Mouse (Mus musculus) hindbrain, embryonic 16.5 days (tissue): ENCODE measurements at regions not wholly inside any gene's neighbourhood (a gene's known extent, or its start where the extent isn't known, plus 50 kb on each side); places are given as distances from the start of the nearest gene placed in this dataset.
"Not testable (repeated sequence)": the region's sequence is repeated elsewhere in the genome, so short reads cannot be mapped to it uniquely, and the experiment has no call there.

Experiments used
- ATAC-seq: fragments of 200-750 bp; cut with Nextera tagmentation; 2 replicates; pipeline ENCODE4 v1.8.0; 2017; ENCODE audit warnings: moderate TSS enrichment, moderate library complexity
- H3K27ac ChIP-seq: fragments of 300-500 bp; sonication (generic); 2 replicates; pipeline ENCODE4 v1.5.1; 2014; ENCODE audit warnings: low read depth, mild to moderate bottlenecking, control low read depth, low read length, moderate library complexity
- H3K27me3 ChIP-seq: fragments of 300-500 bp; sonication (generic); replicated peaks from 2 replicates; pipeline ENCODE4 v1.6.1; 2014; ENCODE audit warnings: low read length; ENCODE audit not compliant: control insufficient read depth, insufficient read depth
- H3K36me3 ChIP-seq: fragments of 300-500 bp; sonication (generic); 2 replicates; pipeline ENCODE4 v1.6.1; 2014; ENCODE audit warnings: mild to moderate bottlenecking, low read length, moderate library complexity, mixed read lengths; ENCODE audit not compliant: control insufficient read depth, insufficient read depth
- H3K4me1 ChIP-seq: fragments of 300-500 bp; sonication (generic); 2 replicates; pipeline ENCODE4 v1.6.1; 2014; ENCODE audit warnings: low read depth, low read length; ENCODE audit not compliant: control insufficient read depth, insufficient read depth
- H3K4me2 ChIP-seq: fragments of 300-500 bp; sonication (generic); 2 replicates; pipeline ENCODE4 v1.6.1; 2014; ENCODE audit warnings: mild to moderate bottlenecking, low read length, control low read depth, moderate library complexity
- H3K4me3 ChIP-seq: fragments of 300-500 bp; sonication (generic); 2 replicates; pipeline ENCODE4 v1.5.1; 2014; ENCODE audit warnings: mild to moderate bottlenecking, low read length, control low read depth, moderate library complexity
- H3K9ac ChIP-seq: fragments of 300-500 bp; sonication (generic); 2 replicates; pipeline ENCODE4 v1.6.1; 2014; ENCODE audit warnings: low read depth, mild to moderate bottlenecking, control low read depth, low read length, moderate library complexity
- H3K9me3 ChIP-seq: fragments of 300-500 bp; sonication (generic); 2 replicates; pipeline ENCODE4 v1.6.1; 2014; ENCODE audit warnings: mild to moderate bottlenecking, low read length, moderate library complexity; ENCODE audit not compliant: control insufficient read depth
- WGBS: fragments of 180-500 bp; shearing (Covaris S2); extraction: QIAGEN DNeasy Blood & Tissue Kit; methylation state at CpG from one replicate; pipeline ENCODE4 v1.1.7; 2014; 5-methylcytosine and 5-hydroxymethylcytosine counted together

DNA sequence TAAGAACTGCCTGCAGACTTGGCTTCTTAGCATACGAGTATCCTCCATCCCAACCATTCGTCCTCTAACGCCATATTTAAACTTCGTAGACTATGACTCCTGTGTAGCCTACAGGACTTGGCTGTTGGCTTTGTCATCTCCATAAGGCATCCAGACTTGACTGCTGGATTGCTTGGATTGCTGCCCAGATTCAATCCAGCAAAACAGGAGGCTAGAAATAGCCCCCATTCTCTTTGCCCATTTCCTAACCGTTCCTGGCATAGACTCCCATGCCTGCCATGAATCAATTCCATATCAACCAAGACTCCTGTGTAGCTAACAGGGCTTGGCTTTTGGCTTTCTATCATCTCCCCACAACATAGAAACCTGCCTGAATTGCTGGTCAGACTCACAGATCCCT lies 90.3 kb upstream of the Mocs1 start:
- H3K4me2 ChIP-seq = no peak overlapping the region
- no peaks in the 10 kb centered on the region for H3K4me1 ChIP-seq
- H3K9ac ChIP-seq = no peak overlapping the region
- H3K36me3 ChIP-seq = no peaks in the 10 kb centered on the region
- ATAC-seq = no peak
- no peak overlapping the region for H3K27ac ChIP-seq
- H3K27me3 ChIP-seq = no peaks in the 10 kb centered on the region
- no peak overlapping the region for H3K4me3 ChIP-seq
- H3K9me3 ChIP-seq = peaks cover 3% of the 10 kb centered on the region; the same call in 1 of the 2 replicates
- WGBS = 80% methylated on average over 5 of the region's 5 CpGs

DNA sequence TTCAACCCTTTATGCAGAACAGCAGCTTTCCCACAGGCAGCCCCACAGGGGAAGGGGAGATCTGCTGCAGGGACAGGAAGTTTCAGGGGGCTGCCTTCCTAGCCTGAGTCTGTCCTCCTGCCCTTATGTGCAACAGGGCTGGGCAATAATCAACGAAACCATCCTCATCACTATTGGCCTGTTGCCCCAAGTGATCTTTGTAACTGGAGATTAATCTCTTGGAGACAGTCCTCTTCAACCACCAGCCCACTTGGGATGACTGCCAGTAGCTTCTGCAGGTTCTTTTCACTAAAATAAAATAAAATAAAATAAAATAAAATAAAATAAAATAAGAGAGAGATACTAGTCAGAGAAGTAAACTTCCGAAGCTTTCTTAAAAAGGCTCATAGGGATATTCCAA lies 85.5 kb upstream of the Mocs1 start:
- no peak overlapping the region for H3K27ac ChIP-seq
- H3K4me1 ChIP-seq = no peaks in the 10 kb centered on the region
- ATAC-seq = no peak
- H3K9me3 ChIP-seq = peaks cover 3% of the 10 kb centered on the region; the same call in 1 of the 2 replicates
- no peaks in the 10 kb centered on the region for H3K36me3 ChIP-seq
- no peak overlapping the region for H3K9ac ChIP-seq
- no peaks in the 10 kb centered on the region for H3K27me3 ChIP-seq
- H3K4me3 ChIP-seq = no peak overlapping the region
- H3K4me2 ChIP-seq = no peak overlapping the region
- 82% methylated on average over 2 of the region's 2 CpGs for WGBS

DNA sequence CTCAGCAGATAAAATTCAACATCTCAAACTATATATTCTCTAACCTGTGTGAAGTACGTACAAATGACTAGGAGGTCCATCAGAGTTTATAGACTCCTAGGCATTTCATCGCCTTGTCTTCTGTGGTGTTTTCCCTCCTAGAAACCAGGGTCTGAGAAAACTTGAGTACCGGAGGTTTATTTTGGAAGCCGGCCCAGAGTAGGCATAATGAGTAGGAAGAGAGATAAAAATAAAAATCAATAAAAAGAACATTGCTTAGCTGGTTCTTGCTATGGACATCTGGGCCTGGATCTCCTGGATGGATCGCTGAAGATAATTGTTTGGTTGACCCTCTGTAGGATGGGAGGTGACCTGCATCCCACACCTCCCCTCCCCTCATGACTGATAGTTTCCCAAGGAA lies 81.5 kb upstream of the Mocs1 start:
- no peak overlapping the region for H3K9ac ChIP-seq
- no peak overlapping the region for H3K4me2 ChIP-seq
- H3K4me1 ChIP-seq = no peaks in the 10 kb centered on the region
- no peak overlapping the region for H3K4me3 ChIP-seq
- ATAC-seq = no peak
- no peaks in the 10 kb centered on the region for H3K27me3 ChIP-seq
- no peak overlapping the region for H3K27ac ChIP-seq
- H3K9me3 ChIP-seq = no peaks in the 10 kb centered on the region
- no peaks in the 10 kb centered on the region for H3K36me3 ChIP-seq
- 85% methylated on average over 5 of the region's 5 CpGs for WGBS

DNA sequence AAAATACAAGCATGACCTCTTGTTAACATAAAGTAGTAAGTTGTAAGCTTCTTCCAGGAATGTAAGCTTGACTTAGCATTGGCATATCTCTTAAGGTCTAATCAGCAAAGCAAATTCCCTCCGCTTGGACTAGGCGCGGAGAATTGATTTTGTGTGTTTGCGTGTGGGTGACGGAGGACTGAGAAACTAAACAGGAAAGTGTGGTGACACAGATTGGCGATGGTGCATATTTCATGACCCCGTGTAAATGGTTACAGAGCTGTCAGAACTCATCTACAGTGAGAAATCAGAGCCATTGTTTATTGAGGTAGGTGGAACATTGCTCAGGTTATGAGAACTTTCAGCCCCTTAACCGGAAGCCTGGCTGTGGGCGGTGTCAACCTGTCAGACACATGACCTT lies 78.8 kb upstream of the Mocs1 start:
- WGBS = 64% methylated on average over 9 of the region's 9 CpGs
- no peaks in the 10 kb centered on the region for H3K4me1 ChIP-seq

DNA sequence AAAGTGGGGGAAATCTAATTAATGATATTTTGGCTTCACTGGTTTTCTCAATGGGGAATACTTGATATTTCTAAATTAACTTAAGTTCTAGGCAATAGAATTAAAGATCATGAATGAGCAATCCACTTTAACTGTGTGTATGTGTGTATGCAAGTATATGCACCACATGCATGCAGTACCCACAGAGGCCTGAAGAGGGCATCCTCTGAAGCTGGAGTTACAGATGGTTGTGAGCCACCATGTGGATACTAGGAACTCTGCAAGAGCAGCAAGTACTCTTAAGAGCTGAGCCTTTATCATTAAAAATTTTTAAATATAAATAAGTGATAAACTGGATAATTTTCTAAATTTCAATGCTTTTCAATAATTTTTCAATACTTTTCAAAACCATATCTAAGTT lies 69.0 kb upstream of the Mocs1 start:
- Histone ChIP-seq H3K9me3 (no peaks in the 10 kb centered on the region), H3K27me3 (no peaks in the 10 kb centered on the region), H3K4me2 (no peak overlapping the region), H3K4me3 (no peak overlapping the region), H3K27ac (no peak overlapping the region), H3K9ac (no peak overlapping the region), H3K36me3 (no peaks in the 10 kb centered on the region), H3K4me1 (no peaks in the 10 kb centered on the region)
- ATAC-seq = no peak

More for the DNA sequence above, 78.8 kb upstream of the Mocs1 start:
- Histone ChIP-seq H3K27ac (no peak overlapping the region), H3K9me3 (no peaks in the 10 kb centered on the region), H3K27me3 (no peaks in the 10 kb centered on the region), H3K9ac (no peak overlapping the region), H3K36me3 (no peaks in the 10 kb centered on the region), H3K4me3 (no peak overlapping the region), H3K4me2 (no peak overlapping the region)
- ATAC-seq = no peak

DNA sequence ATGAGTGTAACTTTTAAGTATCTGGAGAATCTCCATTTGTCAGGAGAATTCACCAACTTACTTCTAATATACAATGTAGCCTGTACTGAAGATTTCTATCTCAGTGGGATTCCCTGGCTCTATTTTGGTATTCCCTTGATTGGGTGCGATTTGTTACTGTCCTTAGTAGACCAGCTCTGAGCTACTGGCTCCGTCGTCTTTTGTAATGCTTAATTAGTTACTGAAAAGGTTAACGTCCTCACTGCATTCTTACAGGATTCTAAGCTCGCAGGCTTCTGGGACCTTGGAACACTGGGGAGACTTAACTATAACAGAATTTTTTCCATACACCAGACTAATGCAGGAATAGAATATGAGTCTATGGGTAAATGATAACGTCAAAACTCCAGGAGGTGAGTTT lies 67.9 kb upstream of the Mocs1 start:
- not testable (repeated sequence) for ATAC-seq, H3K27me3 ChIP-seq, H3K4me3 ChIP-seq, H3K27ac ChIP-seq, H3K4me1 ChIP-seq, H3K9ac ChIP-seq, H3K36me3 ChIP-seq, H3K9me3 ChIP-seq, H3K4me2 ChIP-seq
- 17% methylated on average over 6 of the region's 6 CpGs for WGBS

DNA sequence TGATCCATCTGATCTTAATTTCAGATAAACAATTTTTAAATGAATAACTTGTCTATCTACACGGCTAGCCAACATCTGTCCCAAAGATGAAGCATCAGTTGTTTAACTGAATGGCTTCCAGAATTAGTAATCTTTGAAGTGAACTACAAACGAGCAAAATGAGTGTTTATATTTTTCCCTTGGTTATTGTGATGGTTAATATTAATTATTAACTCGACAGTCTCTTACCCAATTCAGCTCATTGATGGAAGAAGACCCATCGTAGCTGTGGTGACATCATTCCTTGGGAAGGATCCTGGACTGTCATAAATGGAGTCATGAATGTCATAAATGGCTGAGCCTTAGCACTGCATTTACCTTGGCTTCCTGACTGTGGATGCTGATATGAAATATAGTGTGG lies 60.4 kb upstream of the Mocs1 start:
- ATAC-seq = no peak
- no peaks in the 10 kb centered on the region for H3K4me1 ChIP-seq
- WGBS = 82% methylated on average over 4 of the region's 4 CpGs
- no peaks in the 10 kb centered on the region for H3K27me3 ChIP-seq
- H3K4me3 ChIP-seq = no peak overlapping the region
- H3K27ac ChIP-seq = no peak overlapping the region
- no peak overlapping the region for H3K9ac ChIP-seq
- H3K9me3 ChIP-seq = no peaks in the 10 kb centered on the region
- H3K36me3 ChIP-seq = no peaks in the 10 kb centered on the region
- no peak overlapping the region for H3K4me2 ChIP-seq

DNA sequence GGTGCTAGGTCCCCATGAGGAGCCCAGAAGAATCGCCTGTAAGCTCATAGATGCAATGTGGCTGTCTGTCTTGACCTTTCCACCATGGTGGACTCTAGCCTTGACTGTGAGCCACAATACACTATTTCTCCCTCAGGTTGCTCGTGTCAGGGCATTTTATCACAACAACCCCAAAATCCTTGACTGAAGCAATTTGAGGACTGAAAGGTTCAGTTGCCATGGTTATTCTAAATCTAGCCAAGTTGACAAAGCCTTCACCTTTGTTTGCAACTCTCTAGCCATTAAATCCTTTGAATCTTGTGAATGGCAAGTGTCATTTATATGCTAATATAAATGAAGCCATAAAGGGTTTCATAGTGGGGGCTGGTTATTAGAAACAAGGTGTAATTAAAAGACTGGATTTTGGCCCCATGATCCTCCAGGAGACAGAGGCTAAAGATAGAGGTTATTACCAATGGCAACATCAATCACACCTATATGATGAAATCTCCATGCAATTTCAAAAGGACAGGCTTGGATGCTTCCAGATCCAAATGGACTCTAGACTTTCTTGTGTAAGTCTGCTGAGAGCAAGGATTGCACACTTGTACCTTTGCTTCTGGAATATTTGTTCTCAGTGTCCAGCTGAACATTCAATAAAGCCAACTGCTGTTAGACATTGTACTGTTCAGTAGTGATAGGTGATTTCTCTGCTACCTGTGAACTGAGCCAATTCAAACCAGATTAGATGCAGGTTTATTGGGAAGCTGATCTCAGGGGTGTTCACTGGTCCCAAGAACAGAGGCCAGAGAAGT lies 59.5 kb upstream of the Mocs1 start:
- 67% methylated on average over 2 of the region's 2 CpGs for WGBS
- Histone ChIP-seq H3K27me3 (no peaks in the 10 kb centered on the region), H3K9ac (no peak overlapping the region)

DNA sequence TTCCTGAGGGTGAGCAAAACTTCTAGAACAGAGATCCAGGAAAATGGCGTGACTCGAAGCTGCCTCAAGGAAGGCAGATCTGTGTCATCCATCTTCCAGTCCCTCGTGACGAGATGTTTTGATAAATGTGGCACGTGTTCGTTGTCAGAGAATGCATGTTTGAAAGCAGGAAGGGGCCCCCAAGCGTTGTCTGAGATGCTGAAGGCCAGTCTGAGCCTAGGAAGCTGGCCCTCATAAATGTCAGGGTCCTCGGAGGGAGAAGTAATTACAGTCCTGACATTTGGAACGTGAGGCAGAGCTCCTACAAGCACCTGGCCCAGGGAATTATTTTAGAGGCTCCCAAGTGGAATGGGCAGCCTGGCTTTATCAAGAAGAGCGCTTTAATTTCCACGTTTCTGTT lies 50.5 kb upstream of the Mocs1 start:
- no peak for ATAC-seq
- Histone ChIP-seq H3K36me3 (no peaks in the 10 kb centered on the region), H3K4me2 (no peak overlapping the region), H3K4me3 (no peak overlapping the region), H3K27me3 (no peaks in the 10 kb centered on the region), H3K9ac (no peak overlapping the region), H3K9me3 (no peaks in the 10 kb centered on the region), H3K4me1 (no peaks in the 10 kb centered on the region), H3K27ac (no peak overlapping the region)
- 70% methylated on average over 11 of the region's 11 CpGs for WGBS

More for the DNA sequence above, 59.5 kb upstream of the Mocs1 start:
- no peak overlapping the region for H3K27ac ChIP-seq
- no peaks in the 10 kb centered on the region for H3K36me3 ChIP-seq
- no peaks in the 10 kb centered on the region for H3K4me1 ChIP-seq
- no peak for ATAC-seq
- no peak overlapping the region for H3K4me3 ChIP-seq
- no peak overlapping the region for H3K4me2 ChIP-seq
- H3K9me3 ChIP-seq = no peaks in the 10 kb centered on the region
